Mouse (Mus musculus): ENCODE data around the gene Gm6020.

- TF ChIP-seq GATA1 (IDR thresholded peaks at IDR 0.05; ENCODE audit: low read length), result no peak
- TF ChIP-seq TAL1 (IDR thresholded peaks at IDR 0.05; ENCODE audit: low read length), result no peak
These were observed 40.1 kb downstream of the Gm6020 start for GRCm38 (mm10) chr19:61223706-61224328.
